Mouse (Mus musculus) intestine, postnatal 0 days (tissue): ENCODE data around the gene Ctsll3. TPM values are rescaled to one million over a fixed set of nuclear protein-coding genes. Genes with fewer than 3 reads are reported as not detected.

Experiments used
- ATAC-seq: fragments of 200-750 bp; cut with Nextera tagmentation; 2 replicates; pipeline ENCODE4 v1.8.0; 2017; ENCODE audit warnings: mild to moderate bottlenecking, moderate TSS enrichment, moderate library complexity
- H3K27ac ChIP-seq: fragments of 300-500 bp; sonication (generic); 2 replicates; pipeline ENCODE4 v1.5.1; 2014; ENCODE audit warnings: mild to moderate bottlenecking, low read depth, low read length, moderate library complexity
- H3K27me3 ChIP-seq: fragments of 300-500 bp; sonication (generic); replicated peaks from 2 replicates; pipeline ENCODE4 v1.6.1; 2014; ENCODE audit warnings: low read length, mixed read lengths; ENCODE audit not compliant: control insufficient read depth, insufficient read depth
- H3K36me3 ChIP-seq: fragments of 300-500 bp; sonication (generic); 2 replicates; pipeline ENCODE4 v1.6.1; 2014; ENCODE audit warnings: mild to moderate bottlenecking, moderate library complexity; ENCODE audit not compliant: control insufficient read depth, insufficient read depth
- H3K4me1 ChIP-seq: fragments of 300-500 bp; sonication (generic); replicated peaks from 2 replicates; pipeline ENCODE4 v1.6.1; 2014; ENCODE audit warnings: antibody characterized with exemption, low read length, mixed read lengths; ENCODE audit not compliant: control insufficient read depth, insufficient read depth
- H3K4me2 ChIP-seq: fragments of 300-500 bp; sonication (generic); replicated peaks from 2 replicates; pipeline ENCODE4 v1.6.1; 2014; ENCODE audit warnings: low read depth, mild to moderate bottlenecking, moderate library complexity
- H3K4me3 ChIP-seq: fragments of 300-500 bp; sonication (generic); 2 replicates; pipeline ENCODE4 v1.5.1; 2014; ENCODE audit warnings: low read depth, low read length
- H3K9ac ChIP-seq: fragments of 300-500 bp; sonication (generic); 2 replicates; pipeline ENCODE4 v1.6.1; 2014; ENCODE audit warnings: mild to moderate bottlenecking, low read depth, low read length
- H3K9me3 ChIP-seq: fragments of 300-500 bp; sonication (generic); 2 replicates; pipeline ENCODE4 v1.6.1; 2016; ENCODE audit warnings: mixed run types; ENCODE audit not compliant: control insufficient read depth
- CTCF ChIP-seq: sonication (generic); IDR thresholded peaks from 2 replicates; pipeline ENCODE4 v1.5.1; 2016; ENCODE audit warnings: low read depth, mild to moderate bottlenecking, control low read depth, antibody characterized with exemption, moderate library complexity
- WGBS: fragments of 180-500 bp; shearing (Covaris S2); extraction: QIAGEN DNeasy Blood & Tissue Kit; methylation state at CpG from one replicate; pipeline ENCODE4 v1.1.7; 2014; 5-methylcytosine and 5-hydroxymethylcytosine counted together
- polyA plus RNA-seq: library from polyadenylated mRNA; unstranded; fragments of >200 nt; fragmentation: Nextera tagmentation; extraction: Ambion mirVana; gene quantifications from 2 replicates; pipeline ENCODE4 v1.2.1, GENCODE M21; 2015

Ctsll3 gene
- polyA plus RNA-seq, 1 experiment from 2014 or later = not detected

- no peak for ATAC-seq
- no peak for TF ChIP-seq CTCF
Observed at GRCm38 (mm10) chr13:60753216-60753615, 49.4 kb downstream of the Ctsll3 start.

DNA sequence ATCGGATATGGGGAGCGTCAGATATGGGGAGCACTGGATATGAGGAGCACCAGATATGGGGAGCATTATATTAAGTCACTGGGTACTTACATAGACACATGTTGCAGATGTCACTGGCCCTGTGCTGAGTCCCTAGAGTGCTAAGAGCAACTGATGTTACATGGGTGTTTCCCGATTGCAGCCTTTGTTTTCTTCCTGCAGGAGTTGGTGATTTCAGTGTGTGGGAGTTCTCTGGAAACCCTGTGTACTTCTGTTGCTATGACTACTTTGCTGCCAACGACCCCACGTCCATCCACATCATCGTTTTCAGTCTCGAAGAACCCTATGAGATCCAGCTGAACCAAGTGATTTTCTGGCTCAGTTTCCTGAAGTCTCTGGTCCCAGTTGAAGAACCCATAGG, 51.7 kb downstream of the Ctsll3 start:
- no peaks in the 10 kb centered on the region for H3K4me1 ChIP-seq
- no peaks in the 10 kb centered on the region for H3K9me3 ChIP-seq
- H3K27me3 ChIP-seq = no peaks in the 10 kb centered on the region
- no peak overlapping the region for H3K4me3 ChIP-seq
- no peak for ATAC-seq
- no peak overlapping the region for H3K4me2 ChIP-seq
- 84% methylated on average over 7 of the region's 7 CpGs for WGBS
- peaks cover 4% of the 10 kb centered on the region; the same call in 1 of the 2 replicates for H3K36me3 ChIP-seq
- no peak overlapping the region for H3K9ac ChIP-seq
- H3K27ac ChIP-seq = no peak overlapping the region
- no peak for TF ChIP-seq CTCF

More at GRCm38 (mm10) chr13:60753216-60753615, 49.4 kb downstream of the Ctsll3 start:
- Histone ChIP-seq H3K36me3 (peaks cover 4% of the 10 kb centered on the region; the same call in 1 of the 2 replicates), H3K27ac (no peak overlapping the region), H3K9me3 (no peaks in the 10 kb centered on the region), H3K4me3 (no peak overlapping the region), H3K9ac (no peak overlapping the region), H3K27me3 (no peaks in the 10 kb centered on the region), H3K4me2 (no peak overlapping the region), H3K4me1 (no peaks in the 10 kb centered on the region)
- 96% methylated on average over 6 of the region's 6 CpGs for WGBS

- Histone ChIP-seq H3K4me2 (no peak overlapping the region), H3K27me3 (no peaks in the 10 kb centered on the region), H3K9ac (no peak overlapping the region), H3K27ac (no peak overlapping the region), H3K9me3 (no peaks in the 10 kb centered on the region), H3K4me1 (no peaks in the 10 kb centered on the region), H3K4me3 (no peak overlapping the region), H3K36me3 (peaks cover 4% of the 10 kb centered on the region; the same call in 1 of the 2 replicates)
- WGBS = 89% methylated on average over 2 of the region's 2 CpGs
- TF ChIP-seq CTCF = peak; percentile 74
- 0 out of 2 replicates have a peak, but pooled peaks have one; percentile 27 for ATAC-seq
Observed at GRCm38 (mm10) chr13:60748556-60748955, 54.1 kb downstream of the Ctsll3 start.

Other genes with a start within 250 kb of the Ctsll3 start
- gene Dapk1, start 200.9 kb downstream of the Ctsll3 start, polyA plus RNA-seq = 3.3 TPM in 2 replicates
- gene BC051665, start 16.5 kb downstream of the Ctsll3 start, polyA plus RNA-seq = not detected in 2 replicates
- 0.26 TPM in 1 of 2 replicates, not detected in the other for gene 4930486L24Rik, start 61.6 kb upstream of the Ctsll3 start, polyA plus RNA-seq
- 0.38 TPM in 1 of 2 replicates, not detected in the other for gene Gm49392, start 94.0 kb upstream of the Ctsll3 start, polyA plus RNA-seq
- gene Ctla2b, start 94.6 kb upstream of the Ctsll3 start, polyA plus RNA-seq = 1.2 and 1.4 TPM in 2 replicates
- not detected in 2 replicates for gene Tpbpb, start 102.0 kb upstream of the Ctsll3 start, polyA plus RNA-seq
- not detected in 2 replicates for gene Gm49393, start 132.7 kb upstream of the Ctsll3 start, polyA plus RNA-seq
- gene Gm49391, start 133.7 kb upstream of the Ctsll3 start, polyA plus RNA-seq = 0.88 and 1.9 TPM in 2 replicates
- gene Ctla2a, start 133.8 kb upstream of the Ctsll3 start, polyA plus RNA-seq = 30.2 and 32.3 TPM in 2 replicates
- gene Tpbpa, start 139.1 kb upstream of the Ctsll3 start, polyA plus RNA-seq = not detected in 2 replicates
- not detected in 2 replicates for gene Ctsj, start 203.1 kb upstream of the Ctsll3 start, polyA plus RNA-seq
- not detected in 2 replicates for gene Ctsq, start 237.8 kb upstream of the Ctsll3 start, polyA plus RNA-seq